Mouse (Mus musculus) thymus, adult 2 months (tissue): Measurements from ENCODE around the gene Atp2b2.

Source experiments
- CTCF ChIP-seq: fragments of 200-500 bp; IDR thresholded peaks from 2 replicates; pipeline ENCODE4 v1.5.1; 2012; ENCODE audit warnings: mild to moderate bottlenecking, control low read depth, low read length, moderate library complexity, borderline replicate concordance; ENCODE audit not compliant: control insufficient read depth, poor library complexity, insufficient read depth; ENCODE audit errors: extremely low read depth
- POLR2A ChIP-seq: fragments of 200-500 bp; IDR thresholded peaks from 2 replicates; pipeline ENCODE4 v1.6.1; 2012; ENCODE audit warnings: mild to moderate bottlenecking, low read length, control low read depth, moderate library complexity; ENCODE audit not compliant: control insufficient read depth, poor library complexity, insufficient read depth; ENCODE audit errors: extremely low read depth

DNA sequence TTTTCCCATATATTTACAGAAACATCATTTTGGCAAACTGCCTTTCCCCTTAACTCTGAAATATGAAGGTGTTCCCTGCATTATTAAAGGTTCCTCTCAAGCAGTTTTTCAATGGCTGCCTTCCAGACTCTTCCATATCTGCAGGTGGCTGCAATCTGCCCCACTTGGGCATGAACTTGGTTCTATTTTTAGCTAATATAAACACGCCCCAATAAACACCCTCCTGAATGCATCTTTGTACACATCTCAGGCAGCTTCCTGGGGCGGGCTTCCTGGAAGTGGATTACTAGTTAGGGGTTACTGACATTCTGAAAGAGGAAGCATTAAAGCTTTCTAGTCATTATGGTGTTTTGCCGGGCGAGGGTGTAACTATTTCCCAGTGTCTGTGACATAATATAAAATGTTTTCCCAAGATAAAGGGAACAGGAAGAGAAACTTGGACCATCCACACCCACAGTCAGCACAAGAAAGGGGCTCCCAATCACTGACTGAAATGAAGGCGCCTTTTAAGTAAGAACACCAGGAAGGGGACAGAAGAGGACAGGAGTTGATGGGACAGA lies 64.2 kb downstream of the Atp2b2 start:
- TF ChIP-seq CTCF (no peak), POLR2A (no peak)
